Comparison of ENCODE assay signal across 21 mouse cellular contexts in the genomic region with DNA sequence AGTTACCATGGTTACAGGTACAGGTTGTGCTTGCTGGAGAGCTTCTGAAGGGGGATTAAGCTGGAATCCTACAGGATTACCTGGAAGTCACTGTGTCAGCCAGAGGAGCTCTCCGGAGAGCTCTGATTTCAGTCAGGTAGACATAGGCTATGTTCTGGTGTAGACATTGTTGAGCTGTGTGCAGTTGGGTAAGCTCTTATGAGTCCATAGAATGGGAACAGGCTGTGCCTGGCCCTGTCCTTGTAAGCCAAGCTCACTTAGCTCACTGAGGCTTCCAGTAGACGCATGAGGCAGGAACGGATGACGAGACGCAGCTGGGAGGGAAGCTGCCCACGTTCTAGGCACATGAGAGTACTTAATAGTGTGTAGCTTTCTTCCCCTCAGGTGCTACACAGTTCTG. TPM values are rescaled to one million over a fixed set of nuclear protein-coding genes. Genes with fewer than 3 reads are reported as not detected.
DNase-seq lines count a peak whose midpoint lies in the region; ATAC-seq and TF ChIP-seq lines count a peak whose summit lies in the region.
"Had no signal": no experiment of that assay in that cellular context is flagged by ENCODE, and none has a peak within 500 bp of the region (broad histone marks: within the 10 kb centered on the region; RNA-seq: fewer than 3 reads in every experiment).

No protein-coding gene starts in this region.

- TF ChIP-seq CTCF in hindbrain, postnatal 0 days (IDR thresholded peaks at IDR 0.05; ENCODE audit: low read depth), result no peak

- WGBS in hindbrain, postnatal 0 days, result 79% methylated on average over 6 of the region's 6 CpGs
- WGBS in hindbrain, embryonic 16.5 days, result 76% methylated on average over 6 of the region's 6 CpGs

- no peak for ATAC-seq in hindbrain, postnatal 0 days
- ATAC-seq in hindbrain, embryonic 16.5 days, result no peak
- ATAC-seq: forebrain, postnatal 0 days had no signal

- peaks cover 22% of the 10 kb centered on the region for H3K36me3 ChIP-seq in hindbrain, postnatal 0 days (ENCODE audit: insufficient read depth, low read length)
- H3K36me3 ChIP-seq in hindbrain, embryonic 16.5 days (ENCODE audit: control insufficient read depth, insufficient read depth, low read length), result peaks cover 21% of the 10 kb centered on the region
- H3K36me3 ChIP-seq: G1E had no signal

- no peak overlapping the region for H3K9ac ChIP-seq in hindbrain, postnatal 0 days (replicated peaks; ENCODE audit: low read length)
- no peak overlapping the region for H3K9ac ChIP-seq in hindbrain, embryonic 16.5 days (ENCODE audit: low read depth, low read length)
- H3K9ac ChIP-seq: forebrain, postnatal 0 days; heart, embryonic 15.5 days; hindbrain, embryonic 15.5 days; neural tube, embryonic 15.5 days had no signal

- no peaks in the 10 kb centered on the region for H3K9me3 ChIP-seq in hindbrain, postnatal 0 days (ENCODE audit: low read length)
- H3K9me3 ChIP-seq in hindbrain, embryonic 16.5 days (ENCODE audit: control insufficient read depth, low read length), result no peaks in the 10 kb centered on the region
- H3K9me3 ChIP-seq: G1E; heart, embryonic 15.5 days; hindbrain, embryonic 15.5 days; neural tube, embryonic 15.5 days had no signal

- H3K27ac ChIP-seq in hindbrain, postnatal 0 days, result peak overlapping the region; percentile 7; the same call in 1 of the 2 replicates
- no peak overlapping the region for H3K27ac ChIP-seq in hindbrain, embryonic 16.5 days (ENCODE audit: low read depth, low read length)
- H3K27ac ChIP-seq: gastrocnemius, adult 2 months; hindbrain, embryonic 15.5 days; neural tube, embryonic 15.5 days had no signal

- no peak overlapping the region for H3K4me2 ChIP-seq in hindbrain, postnatal 0 days (ENCODE audit: low read depth, low read length)
- H3K4me2 ChIP-seq in hindbrain, embryonic 16.5 days (ENCODE audit: low read length), result no peak overlapping the region
- H3K4me2 ChIP-seq: heart, embryonic 15.5 days; hindbrain, embryonic 15.5 days; neural tube, embryonic 15.5 days had no signal

- DNase-seq in hindbrain, postnatal 0 days (ENCODE audit: low spot score), result no peak
- peak; percentile 50 for DNase-seq in retina, postnatal 1 day
- no peak for DNase-seq in retina, embryonic 14.5 days (ENCODE audit: low spot score)
- DNase-seq in fat pad, adult 2 months (ENCODE audit: extremely low read depth, low read depth, low spot score), result peak; percentile 85
- DNase-seq in testis, postnatal 10 days (ENCODE audit: low spot score), result peak; percentile 48
- DNase-seq in neural tube, embryonic 10.5 days (ENCODE audit: extremely low spot score, low spot score), result no peak
- DNase-seq: adrenal gland, adult 8-10 months; cerebellum, adult 8-10 months; forebrain, postnatal 0 days; gastrocnemius, adult 2 months; kidney, postnatal 10 days; layer of hippocampus, adult 9-11 months; thymus, adult 2 months had no signal

- H3K27me3 ChIP-seq in hindbrain, postnatal 0 days (ENCODE audit: insufficient read depth, low read length), result no peaks in the 10 kb centered on the region
- no peaks in the 10 kb centered on the region for H3K27me3 ChIP-seq in hindbrain, embryonic 16.5 days (replicated peaks; ENCODE audit: control insufficient read depth, insufficient read depth, low read length)
- H3K27me3 ChIP-seq: heart, embryonic 15.5 days; hindbrain, embryonic 15.5 days; neural tube, embryonic 15.5 days had no signal

- 0 out of 2 replicates have a peak, but pooled peaks cover 12% of the 10 kb centered on the region for H3K4me1 ChIP-seq in hindbrain, postnatal 0 days (ENCODE audit: insufficient read depth, low read length)
- peaks cover 19% of the 10 kb centered on the region for H3K4me1 ChIP-seq in hindbrain, embryonic 16.5 days (ENCODE audit: control insufficient read depth, insufficient read depth, low read depth, low read length)

- H3K4me3 ChIP-seq in hindbrain, postnatal 0 days (ENCODE audit: low read length), result no peak overlapping the region
- no peak overlapping the region for H3K4me3 ChIP-seq in hindbrain, embryonic 16.5 days (ENCODE audit: low read length)
- H3K4me3 ChIP-seq: erythroblast, embryonic 14.5 days; gastrocnemius, adult 2 months; heart, embryonic 15.5 days; hindbrain, embryonic 15.5 days; neural tube, embryonic 15.5 days had no signal

RNA-seq across cellular contexts. Expression of gene Nynrin, which starts 8.4 kb away (rescaled TPM):
- 33.6 and 39.3 TPM in 2 replicates for total RNA-seq in hindbrain, postnatal 0 days (2014; rRNA removed)
- polyA plus RNA-seq in hindbrain, postnatal 0 days (2015; fragmentation: Nextera tagmentation; extraction: Ambion mirVana), result 5.1 and 6.4 TPM in 2 replicates
- 8.4 and 13.7 TPM in 2 replicates for polyA plus RNA-seq in hindbrain, embryonic 16.5 days (2015; fragmentation: Nextera tagmentation; extraction: Ambion mirVana)

RNA-seq across cellular contexts. Expression of gene Cbln3, which starts 22.0 kb away (rescaled TPM):
- total RNA-seq in hindbrain, postnatal 0 days (2014; rRNA removed), result 2.1 and 5.0 TPM in 2 replicates
- 0.67 and 0.68 TPM in 2 replicates for polyA plus RNA-seq in hindbrain, postnatal 0 days (2015; fragmentation: Nextera tagmentation; extraction: Ambion mirVana)
- 0.35 and 0.56 TPM in 2 replicates for polyA plus RNA-seq in hindbrain, embryonic 16.5 days (2015; fragmentation: Nextera tagmentation; extraction: Ambion mirVana)
- total RNA-seq: gastrocnemius, adult 2 months; megakaryocyte-erythroid progenitor cell, adult 5-6 weeks had no signal
- polyA plus RNA-seq: erythroblast, embryonic 14.5 days had no signal

RNA-seq across cellular contexts. Expression of gene Khnyn, which starts 22.6 kb away (rescaled TPM):
- total RNA-seq in hindbrain, postnatal 0 days (2014; rRNA removed), result 15.1 and 17.9 TPM in 2 replicates
- polyA plus RNA-seq in hindbrain, postnatal 0 days (2015; fragmentation: Nextera tagmentation; extraction: Ambion mirVana), result 7.0 and 7.1 TPM in 2 replicates
- polyA plus RNA-seq in hindbrain, embryonic 16.5 days (2015; fragmentation: Nextera tagmentation; extraction: Ambion mirVana), result 9.1 and 11.4 TPM in 2 replicates

RNA-seq across cellular contexts. Expression of gene Sdr39u1, which starts 37.9 kb away (rescaled TPM):
- total RNA-seq in hindbrain, postnatal 0 days (2014; rRNA removed), result 120 and 138 TPM in 2 replicates
- 134 and 136 TPM in 2 replicates for polyA plus RNA-seq in hindbrain, postnatal 0 days (2015; fragmentation: Nextera tagmentation; extraction: Ambion mirVana)
- polyA plus RNA-seq in hindbrain, embryonic 16.5 days (2015; fragmentation: Nextera tagmentation; extraction: Ambion mirVana), result 163 and 175 TPM in 2 replicates
- polyA plus RNA-seq: G1E had no signal

RNA-seq across cellular contexts. Expression of gene Nfatc4, which starts 39.2 kb away (rescaled TPM):
- total RNA-seq in hindbrain, postnatal 0 days (2014; rRNA removed), result 13.9 and 21.9 TPM in 2 replicates
- 5.9 and 6.8 TPM in 2 replicates for polyA plus RNA-seq in hindbrain, postnatal 0 days (2015; fragmentation: Nextera tagmentation; extraction: Ambion mirVana)
- polyA plus RNA-seq in hindbrain, embryonic 16.5 days (2015; fragmentation: Nextera tagmentation; extraction: Ambion mirVana), result 6.5 and 11.9 TPM in 2 replicates
- total RNA-seq: megakaryocyte-erythroid progenitor cell, adult 5-6 weeks; monocyte, adult 5-6 weeks had no signal
- polyA plus RNA-seq: erythroblast, embryonic 14.5 days; G1E had no signal

Comparison
In these comparisons a context has a peak if more than half of its experiments do, and no peak if none do; other contexts are left out.
1. DNase-seq: peak in retina, postnatal 1 day (single experiment), fat pad, adult 2 months (single experiment) and testis, postnatal 10 days (single experiment); none in hindbrain, postnatal 0 days (single experiment), retina, embryonic 14.5 days (single experiment) and neural tube, embryonic 10.5 days (single experiment).